Mouse (Mus musculus) heart, embryonic 15.5 days (tissue): ENCODE results near the gene Fxyd5. TPM values are rescaled to one million over a fixed set of nuclear protein-coding genes. Genes with fewer than 3 reads are reported as not detected.

Source experiments
- ATAC-seq: fragments of 200-750 bp; cut with Nextera tagmentation; replicated peaks from 2 replicates; pipeline ENCODE4 v1.8.0; 2017; ENCODE audit warnings: low read depth, moderate TSS enrichment; ENCODE audit not compliant: insufficient number of reproducible peaks, insufficient read depth, low FRiP score
- H3K27ac ChIP-seq: fragments of 300-500 bp; sonication (generic); 2 replicates; pipeline ENCODE4 v1.5.1; 2015; ENCODE audit warnings: mild to moderate bottlenecking, inconsistent platforms
- H3K27me3 ChIP-seq: fragments of 300-500 bp; sonication (generic); 2 replicates; pipeline ENCODE4 v1.6.1; 2015; ENCODE audit warnings: inconsistent platforms
- H3K36me3 ChIP-seq: fragments of 300-500 bp; sonication (generic); 2 replicates; pipeline ENCODE4 v1.6.1; 2015; ENCODE audit warnings: mild to moderate bottlenecking, inconsistent platforms
- H3K4me1 ChIP-seq: fragments of 300-500 bp; sonication (generic); replicated peaks from 2 replicates; pipeline ENCODE4 v1.6.1; 2015; ENCODE audit warnings: inconsistent platforms
- H3K4me2 ChIP-seq: fragments of 300-500 bp; sonication (generic); 2 replicates; pipeline ENCODE4 v1.6.1; 2015; ENCODE audit warnings: inconsistent platforms, mild to moderate bottlenecking, moderate library complexity
- H3K4me3 ChIP-seq: fragments of 300-500 bp; sonication (generic); 2 replicates; pipeline ENCODE4 v1.5.1; 2015; ENCODE audit warnings: mild to moderate bottlenecking, inconsistent platforms
- H3K9ac ChIP-seq: fragments of 300-500 bp; sonication (generic); 2 replicates; pipeline ENCODE4 v1.6.1; 2015; ENCODE audit warnings: mild to moderate bottlenecking, inconsistent platforms
- H3K9me3 ChIP-seq: fragments of 300-500 bp; sonication (generic); replicated peaks from 2 replicates; pipeline ENCODE4 v1.6.1; 2016; ENCODE audit warnings: inconsistent platforms
- WGBS: fragments of 180-500 bp; shearing (Covaris S2); methylation state at CpG from one replicate; pipeline ENCODE4 v1.1.7; 2015; ENCODE audit warnings: mixed read lengths; 5-methylcytosine and 5-hydroxymethylcytosine counted together
- polyA plus RNA-seq: library from polyadenylated mRNA; unstranded; fragments of >200 nt; fragmentation: Nextera tagmentation; extraction: Ambion mirVana; gene quantifications from 2 replicates; pipeline ENCODE4 v1.2.1, GENCODE M21; 2015

Fxyd5 gene
- polyA plus RNA-seq, result 39.1 and 47.0 TPM in 2 replicates

DNA sequence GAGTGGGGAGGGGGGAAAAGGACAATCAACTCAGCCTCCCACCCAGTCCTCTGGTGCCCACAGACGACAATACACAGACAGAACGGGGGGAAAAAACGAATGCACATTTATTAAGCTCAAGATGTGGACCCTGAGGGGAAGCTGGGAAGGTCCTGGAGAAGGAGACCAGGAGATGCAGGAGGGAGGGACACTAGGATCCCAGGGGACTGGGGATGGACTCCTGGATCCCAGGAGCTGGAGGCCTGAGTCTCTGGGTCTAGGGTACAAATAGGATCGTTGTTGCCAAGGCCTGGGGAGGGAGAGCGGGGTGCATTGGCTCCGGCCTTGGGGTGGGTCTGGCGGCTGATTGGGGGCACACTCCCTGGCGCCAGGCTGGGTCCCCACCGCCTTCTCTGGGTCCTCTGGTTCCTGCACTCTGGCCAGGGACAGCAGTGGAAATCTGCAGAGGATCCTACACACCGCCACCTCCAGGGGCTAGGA lies at the start of gene Fxyd5:
TSS of gene Fxyd5 (minus strand) at position 51 of the 480 bp plus-strand sequence.
- H3K4me1 ChIP-seq, result peaks cover 18% of the 10 kb centered on the region
- H3K9me3 ChIP-seq, result no peaks in the 10 kb centered on the region
- 37% methylated on average over 10 of the region's 10 CpGs for WGBS
- ATAC-seq, result no peak
- peak within 1 kb of the TSS; percentile 68 for H3K4me2 ChIP-seq
- peaks cover 38% of the 10 kb centered on the region for H3K27me3 ChIP-seq
- peak within 1 kb of the TSS; percentile 44 for H3K9ac ChIP-seq
- no peaks in the 10 kb centered on the region for H3K36me3 ChIP-seq
- peak within 1 kb of the TSS; percentile 56 for H3K27ac ChIP-seq
- peak within 1 kb of the TSS; percentile 42 for H3K4me3 ChIP-seq

GRCm38 (mm10) chr7:31089721-31090120 lies 47.4 kb upstream of the Fxyd5 start:
- no peak overlapping the region for H3K9ac ChIP-seq
- H3K4me2 ChIP-seq, result no peak overlapping the region
- H3K9me3 ChIP-seq, result no peaks in the 10 kb centered on the region
- no peak overlapping the region for H3K27ac ChIP-seq
- peaks cover 13% of the 10 kb centered on the region; the same call in 1 of the 2 replicates for H3K4me1 ChIP-seq
- no peak overlapping the region for H3K4me3 ChIP-seq
- ATAC-seq, result no peak
- WGBS, result 82% methylated on average over 2 of the region's 2 CpGs
- H3K36me3 ChIP-seq, result no peaks in the 10 kb centered on the region
- no peaks in the 10 kb centered on the region for H3K27me3 ChIP-seq

DNA sequence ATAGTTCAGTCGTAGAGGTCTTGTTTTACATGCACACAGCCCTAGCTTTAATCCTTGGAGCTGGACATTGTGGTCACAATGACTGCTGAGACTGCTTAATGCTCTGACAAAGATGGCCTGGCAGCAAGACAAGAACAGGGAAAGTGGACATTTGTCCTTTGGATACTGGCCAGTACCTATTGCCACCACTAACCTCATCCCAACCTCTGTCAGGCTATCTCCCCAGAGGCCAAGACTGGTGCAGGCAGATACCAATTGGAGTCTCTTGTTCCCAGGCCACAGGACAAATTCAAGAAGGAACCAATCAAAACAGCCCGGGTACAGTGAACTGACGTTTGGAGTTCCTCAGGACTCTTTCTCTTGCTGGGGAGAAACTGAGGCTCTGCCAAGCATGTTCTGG lies 45.9 kb upstream of the Fxyd5 start:
- no peaks in the 10 kb centered on the region for H3K36me3 ChIP-seq
- WGBS, result 63% methylated on average over 3 of the region's 3 CpGs
- H3K4me2 ChIP-seq, result no peak overlapping the region
- H3K4me1 ChIP-seq, result peaks cover 13% of the 10 kb centered on the region; the same call in 1 of the 2 replicates
- H3K9ac ChIP-seq, result no peak overlapping the region
- H3K27me3 ChIP-seq, result no peaks in the 10 kb centered on the region
- no peak for ATAC-seq
- H3K4me3 ChIP-seq, result no peak overlapping the region
- H3K9me3 ChIP-seq, result no peaks in the 10 kb centered on the region
- H3K27ac ChIP-seq, result peak overlapping the region; percentile 61

- WGBS, result 37% methylated on average over 2 of the region's 2 CpGs
- H3K27ac ChIP-seq, result peak overlapping the region; percentile 61; the same call in 1 of the 2 replicates
Measured at GRCm38 (mm10) chr7:31087262-31087661, 45.0 kb upstream of the Fxyd5 start.

GRCm38 (mm10) chr7:31086175-31086755 lies 44.0 kb upstream of the Fxyd5 start:
- Histone ChIP-seq H3K36me3 (no peaks in the 10 kb centered on the region), H3K27me3 (no peaks in the 10 kb centered on the region), H3K9ac (no peak overlapping the region), H3K4me3 (no peak overlapping the region), H3K27ac (no peak overlapping the region), H3K4me2 (no peak overlapping the region), H3K4me1 (peaks cover 13% of the 10 kb centered on the region; the same call in 1 of the 2 replicates), H3K9me3 (no peaks in the 10 kb centered on the region)
- ATAC-seq, result no peak
- WGBS, result 81% methylated on average over 9 of the region's 9 CpGs

More at GRCm38 (mm10) chr7:31087262-31087661, 45.0 kb upstream of the Fxyd5 start:
- Histone ChIP-seq H3K4me3 (no peak overlapping the region), H3K27me3 (no peaks in the 10 kb centered on the region), H3K4me2 (no peak overlapping the region), H3K4me1 (peaks cover 13% of the 10 kb centered on the region; the same call in 1 of the 2 replicates), H3K9me3 (no peaks in the 10 kb centered on the region), H3K36me3 (no peaks in the 10 kb centered on the region), H3K9ac (no peak overlapping the region)
- ATAC-seq, result no peak

DNA sequence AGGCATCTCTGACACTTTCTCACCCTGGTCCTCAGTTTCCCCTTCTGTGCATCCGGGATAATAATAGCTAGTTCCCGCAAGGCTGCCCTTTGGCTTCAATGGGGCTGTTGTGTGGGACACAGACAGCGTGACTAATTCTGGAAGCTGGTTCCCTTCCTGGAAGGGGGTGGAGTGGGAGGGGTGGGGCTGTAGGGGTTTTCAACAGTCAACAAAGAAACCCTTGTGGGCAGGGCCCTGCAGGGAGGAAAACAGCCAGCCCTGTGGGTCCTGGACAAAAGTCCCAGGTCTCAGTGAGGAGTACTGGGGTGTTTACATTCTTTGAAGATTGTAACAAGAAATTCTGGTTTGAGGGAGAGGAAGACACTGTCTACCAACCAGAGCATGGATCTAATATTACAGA lies 42.9 kb upstream of the Fxyd5 start:
- WGBS, result 55% methylated on average over 3 of the region's 3 CpGs
- Histone ChIP-seq H3K9ac (no peak overlapping the region), H3K4me3 (no peak overlapping the region), H3K4me2 (no peak overlapping the region), H3K9me3 (no peaks in the 10 kb centered on the region), H3K27me3 (no peaks in the 10 kb centered on the region; the same call in 1 of the 2 replicates), H3K36me3 (no peaks in the 10 kb centered on the region), H3K4me1 (peaks cover 13% of the 10 kb centered on the region; the same call in 1 of the 2 replicates), H3K27ac (0 out of 2 replicates have a peak overlapping the region, but pooled peaks have one; percentile 8)
- ATAC-seq, result no peak; the same call in 1 of the 2 replicates

DNA sequence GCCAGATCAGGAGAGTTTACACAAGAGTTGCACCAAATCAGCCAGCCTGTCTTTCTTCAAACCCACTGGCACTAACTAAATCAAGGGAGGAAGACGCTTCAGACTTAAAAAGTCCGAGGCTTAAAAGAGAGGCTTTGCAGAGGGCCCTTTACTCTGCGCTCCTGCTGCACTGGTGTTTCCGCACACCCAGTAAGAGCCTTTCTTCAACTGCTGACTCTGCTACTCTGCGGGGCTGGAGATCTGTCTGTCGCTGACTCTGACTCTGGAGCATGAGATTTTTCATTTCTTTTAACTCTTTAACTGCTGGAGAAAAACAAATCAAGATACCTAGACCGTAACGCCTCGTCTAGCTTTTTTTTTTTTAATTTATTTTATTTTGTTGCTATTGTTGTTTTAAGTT lies 41.9 kb upstream of the Fxyd5 start:
- Histone ChIP-seq H3K4me2 (no peak overlapping the region), H3K27ac (no peak overlapping the region), H3K4me3 (no peak overlapping the region), H3K9me3 (no peaks in the 10 kb centered on the region), H3K4me1 (peaks cover 13% of the 10 kb centered on the region; the same call in 1 of the 2 replicates), H3K9ac (no peak overlapping the region), H3K36me3 (no peaks in the 10 kb centered on the region), H3K27me3 (no peaks in the 10 kb centered on the region; the same call in 1 of the 2 replicates)
- no peak for ATAC-seq
- WGBS, result 60% methylated on average over 9 of the region's 9 CpGs

DNA sequence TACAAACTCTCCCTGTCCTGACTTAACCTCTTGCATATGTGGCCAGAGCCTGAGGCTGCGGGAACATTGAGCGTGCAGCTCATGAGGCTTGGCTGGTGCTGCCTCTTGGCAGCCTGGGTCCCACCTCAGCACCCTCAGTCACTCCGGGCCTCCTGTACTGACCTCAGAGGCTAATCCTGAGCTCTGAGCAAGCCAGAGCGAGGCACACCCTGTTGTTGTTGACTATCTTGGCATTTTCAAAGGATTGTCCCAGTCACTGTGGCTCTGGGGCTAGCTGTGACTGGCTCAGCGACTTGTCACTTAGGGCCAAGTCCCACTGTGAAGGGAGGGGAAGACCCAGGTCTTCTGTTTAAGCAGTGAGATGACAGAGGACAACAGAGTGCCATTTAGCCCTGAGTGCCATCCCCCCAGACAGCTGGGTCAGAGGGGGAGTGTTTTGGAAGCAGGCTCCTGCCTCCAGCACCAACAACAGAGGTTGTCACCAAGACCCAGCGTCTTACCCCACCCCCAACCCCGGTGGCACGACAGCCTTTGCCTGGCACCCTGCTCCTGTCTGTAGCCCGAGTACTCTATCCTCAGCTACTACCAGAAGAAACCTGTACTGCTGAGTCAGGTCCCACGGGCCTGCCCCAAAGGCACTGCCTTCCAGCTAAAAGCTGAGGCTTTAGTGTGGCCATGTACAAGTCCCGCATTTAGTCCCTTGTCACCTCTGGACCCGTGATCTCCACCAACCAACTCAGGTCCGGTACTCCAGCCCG lies 40.7 kb upstream of the Fxyd5 start:
- ATAC-seq, result no peak
- no peaks in the 10 kb centered on the region for H3K9me3 ChIP-seq
- H3K36me3 ChIP-seq, result no peaks in the 10 kb centered on the region
- no peaks in the 10 kb centered on the region; the same call in 1 of the 2 replicates for H3K27me3 ChIP-seq
- H3K9ac ChIP-seq, result no peak overlapping the region
- no peak overlapping the region for H3K27ac ChIP-seq
- H3K4me1 ChIP-seq, result peaks cover 7% of the 10 kb centered on the region; the same call in 1 of the 2 replicates
- 72% methylated on average over 14 of the region's 14 CpGs for WGBS
- H3K4me3 ChIP-seq, result no peak overlapping the region
- H3K4me2 ChIP-seq, result no peak overlapping the region

GRCm38 (mm10) chr7:31082106-31082505 lies 39.8 kb upstream of the Fxyd5 start:
- Histone ChIP-seq H3K9ac (no peak overlapping the region), H3K4me1 (0 out of 2 replicates have a peak, but pooled peaks cover 4% of the 10 kb centered on the region), H3K4me3 (no peak overlapping the region), H3K36me3 (no peaks in the 10 kb centered on the region), H3K9me3 (no peaks in the 10 kb centered on the region), H3K4me2 (no peak overlapping the region), H3K27me3 (no peaks in the 10 kb centered on the region; the same call in 1 of the 2 replicates), H3K27ac (no peak overlapping the region)
- no peak for ATAC-seq

DNA sequence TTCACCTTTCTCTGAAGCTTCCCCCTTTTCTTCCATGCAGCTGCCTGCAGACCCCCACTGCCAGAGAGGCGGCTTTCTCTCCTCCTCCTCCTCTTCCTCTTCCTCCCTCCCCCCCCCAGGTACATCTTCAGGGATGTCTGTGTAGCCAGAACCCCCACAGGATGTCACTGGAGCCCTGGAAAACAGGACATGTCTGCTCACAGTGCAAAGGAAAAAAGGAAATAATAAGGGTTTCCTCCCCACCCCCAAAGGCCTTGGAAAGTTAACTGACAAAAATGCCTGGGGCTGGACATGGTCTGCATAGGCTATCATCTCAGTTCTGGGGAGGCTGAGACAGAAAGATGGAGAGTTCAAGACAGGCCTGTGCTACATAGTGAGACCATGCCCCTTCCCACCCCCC lies 38.8 kb upstream of the Fxyd5 start:
- WGBS, result 39% methylated on average over 1 of the region's 1 CpGs
- Histone ChIP-seq H3K27me3 (no peaks in the 10 kb centered on the region; the same call in 1 of the 2 replicates), H3K4me3 (no peak overlapping the region), H3K4me2 (no peak overlapping the region), H3K36me3 (no peaks in the 10 kb centered on the region), H3K27ac (no peak overlapping the region), H3K9ac (no peak overlapping the region), H3K9me3 (no peaks in the 10 kb centered on the region), H3K4me1 (0 out of 2 replicates have a peak, but pooled peaks cover 4% of the 10 kb centered on the region)
- ATAC-seq, result no peak

- H3K9me3 ChIP-seq, result no peaks in the 10 kb centered on the region
- no peak overlapping the region for H3K4me3 ChIP-seq
- no peak overlapping the region for H3K4me2 ChIP-seq
- H3K27ac ChIP-seq, result no peak overlapping the region
- H3K36me3 ChIP-seq, result no peaks in the 10 kb centered on the region
- H3K4me1 ChIP-seq, result 0 out of 2 replicates have a peak, but pooled peaks cover 4% of the 10 kb centered on the region
- WGBS, result 58% methylated on average over 3 of the region's 3 CpGs
- H3K27me3 ChIP-seq, result no peaks in the 10 kb centered on the region; the same call in 1 of the 2 replicates
- no peak overlapping the region for H3K9ac ChIP-seq
- ATAC-seq, result no peak
Measured at GRCm38 (mm10) chr7:31080611-31081010, 38.3 kb upstream of the Fxyd5 start.
